Mouse (Mus musculus): ENCODE data around the gene Def6.
A peak's percentile ranks its signal among the peaks of the same experiment; 100 is the strongest.

GRCm38 (mm10) chr17:28226014-28226413 lies 18.4 kb downstream of the Def6 start:
- TF ChIP-seq POLR2A (IDR thresholded peaks at IDR 0.05; ENCODE audit: insufficient read depth, low read depth, low read length) (no peak), CTCF (IDR thresholded peaks at IDR 0.05) (no peak; the same call in 1 of the 2 replicates), EP300 (IDR thresholded peaks at IDR 0.05; ENCODE audit: insufficient read depth, low read depth, low read length) (peak; percentile 98)
